Mouse (Mus musculus): ENCODE measurements around the gene Gm10037.

- no peak for TF ChIP-seq CTCF (IDR thresholded peaks at IDR 0.05; ENCODE audit: low read depth, low read length)
- no peak for TF ChIP-seq POLR2A (IDR thresholded peaks at IDR 0.05; ENCODE audit: extremely low read depth, insufficient read depth, low read length)
Observed at GRCm38 (mm10) chr13:67857317-67857716, 26.4 kb downstream of the Gm10037 start.
